Mouse (Mus musculus) inflammation-experienced regulatory T-cells (primary cell): ENCODE results near the gene Palmd. TPM values are rescaled to one million over a fixed set of nuclear protein-coding genes. Genes with fewer than 3 reads are reported as not detected.

Experiments
- polyA plus RNA-seq, 2 experiments: library from polyadenylated mRNA; unstranded; fragments of 100-300 nt; shearing (Covaris generic); gene quantifications; one replicate each; pipeline ENCODE4 v1.2.1; 2017

Palmd gene
- polyA plus RNA-seq, result under 1 TPM in 1 of 2 experiments, not detected in 1; 0.23 TPM

DNA sequence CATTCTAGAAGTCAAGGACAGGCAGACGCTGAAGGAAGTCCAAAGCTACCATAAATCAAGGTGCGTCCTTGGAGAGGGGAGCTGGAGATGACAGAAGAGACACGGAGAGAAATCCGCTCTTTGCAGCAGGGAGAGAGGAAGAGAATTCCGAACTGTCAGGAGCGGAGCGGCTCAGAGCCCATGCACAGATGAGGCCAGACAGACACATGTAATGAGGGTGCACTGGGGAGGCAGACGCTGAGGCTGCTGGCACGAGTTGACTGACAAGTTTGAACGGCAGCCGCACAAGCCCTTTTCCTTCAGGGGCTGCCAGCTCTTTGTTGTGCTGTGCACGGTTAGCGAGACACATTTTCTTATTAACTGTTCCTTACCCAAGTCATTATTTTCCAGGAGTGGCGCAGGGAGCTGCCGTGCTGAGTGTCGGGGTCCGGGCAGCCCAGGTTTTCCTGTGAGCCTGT is at the start of gene Palmd:
Gene Palmd, minus strand, starts transcription at position 448 of the 458 bp plus-strand sequence.

DNA sequence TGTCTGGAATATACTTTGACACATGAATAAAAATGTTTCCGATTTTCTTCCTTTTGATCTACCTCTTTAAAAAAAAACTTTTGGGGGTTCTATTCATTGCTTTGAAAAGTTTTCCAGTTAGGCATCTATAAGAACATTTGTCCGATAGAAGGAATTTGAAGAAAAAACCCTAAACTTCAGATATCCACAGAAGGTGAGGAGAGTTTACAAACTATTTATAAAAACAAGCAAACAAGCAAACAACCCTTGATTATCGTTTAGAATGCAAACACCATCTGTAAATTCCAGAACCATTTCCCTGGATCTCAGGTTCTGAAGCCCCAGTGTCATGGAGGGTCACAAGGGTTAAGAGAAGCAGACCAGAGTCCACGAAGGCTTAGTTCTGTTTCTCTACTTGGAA is 820 bp downstream of the Palmd start, which contains the start of gene 4930455H04Rik:
Gene 4930455H04Rik, plus strand, starts transcription at position 301 of the 400 bp plus-strand sequence.

Other genes starting within 250 kb of the Palmd start
- 10 to 100 TPM in 1 of 2 experiments, 1 to 10 TPM in 1; 5.8 to 12.9 TPM for gene Agl, start 160.8 kb downstream of the Palmd start, polyA plus RNA-seq
- gene Frrs1, start 109.5 kb downstream of the Palmd start, polyA plus RNA-seq, result 10 to 100 TPM; 19.8 to 20.0 TPM
- not detected for gene 4930455H04Rik, start 720 bp downstream of the Palmd start, polyA plus RNA-seq